Mouse (Mus musculus) midbrain, embryonic 10.5 days (tissue): ENCODE results near the gene Fam20a. TPM values are rescaled to one million over a fixed set of nuclear protein-coding genes. Genes with fewer than 3 reads are reported as not detected.

Experiments used
- DNase-seq: peaks from one replicate; pipeline ENCODE4 v3.0.0-alpha.2; 2017; ENCODE audit warnings: low spot score
- H3K27ac ChIP-seq: fragments of 300-500 bp; sonication (generic); replicated peaks from 2 replicates; pipeline ENCODE4 v1.5.1; 2016; ENCODE audit warnings: mild to moderate bottlenecking
- H3K27me3 ChIP-seq: fragments of 300-500 bp; sonication (generic); 2 replicates; pipeline ENCODE4 v1.6.1; 2016; ENCODE audit warnings: low read depth, mild to moderate bottlenecking; ENCODE audit not compliant: poor library complexity, severe bottlenecking
- H3K36me3 ChIP-seq: fragments of 300-500 bp; sonication (generic); 2 replicates; pipeline ENCODE4 v1.6.1; 2016; ENCODE audit warnings: mild to moderate bottlenecking, moderate library complexity
- H3K4me1 ChIP-seq: fragments of 300-500 bp; sonication (generic); 2 replicates; pipeline ENCODE4 v1.6.1; 2016
- H3K4me3 ChIP-seq: fragments of 300-500 bp; sonication (generic); 2 replicates; pipeline ENCODE4 v1.5.1; 2016; ENCODE audit warnings: mild to moderate bottlenecking, moderate library complexity
- H3K9me3 ChIP-seq: fragments of 300-500 bp; sonication (generic); replicated peaks from 2 replicates; pipeline ENCODE4 v1.6.1; 2016; ENCODE audit warnings: mild to moderate bottlenecking
- WGBS: fragments of 180-500 bp; shearing (Covaris S2); methylation state at CpG from one replicate; pipeline ENCODE4 v1.1.7; 2016; 5-methylcytosine and 5-hydroxymethylcytosine counted together
- polyA plus RNA-seq: library from polyadenylated mRNA; unstranded; fragments of >200 nt; fragmentation: Nextera tagmentation; extraction: Ambion mirVana; gene quantifications from 2 replicates; pipeline ENCODE4 v1.2.1, GENCODE M21; 2016

Gene Fam20a
- polyA plus RNA-seq, 1 experiment from 2014 or later: 1.4 TPM

GRCm38 (mm10) chr11:109708786-109709185, 13.3 kb downstream of the Fam20a start:
- no peak overlapping the region for H3K4me3 ChIP-seq
- no peaks in the 10 kb centered on the region for H3K4me1 ChIP-seq
- 91% methylated on average over 4 of the region's 4 CpGs for WGBS
- no peak overlapping the region for H3K27ac ChIP-seq
- no peak for DNase-seq
- no peaks in the 10 kb centered on the region for H3K9me3 ChIP-seq
- no peaks in the 10 kb centered on the region for H3K36me3 ChIP-seq
- H3K27me3 ChIP-seq: no peaks in the 10 kb centered on the region

GRCm38 (mm10) chr11:109707442-109707841, 14.6 kb downstream of the Fam20a start:
- H3K36me3 ChIP-seq: no peaks in the 10 kb centered on the region
- no peaks in the 10 kb centered on the region for H3K9me3 ChIP-seq
- DNase-seq: no peak
- H3K4me1 ChIP-seq: peaks cover 1% of the 10 kb centered on the region
- no peaks in the 10 kb centered on the region for H3K27me3 ChIP-seq
- no peak overlapping the region for H3K27ac ChIP-seq
- 72% methylated on average over 3 of the region's 3 CpGs for WGBS
- H3K4me3 ChIP-seq: no peak overlapping the region

GRCm38 (mm10) chr11:109706586-109706985, 15.5 kb downstream of the Fam20a start:
- Histone ChIP-seq H3K9me3 (no peaks in the 10 kb centered on the region), H3K27ac (no peak overlapping the region), H3K27me3 (no peaks in the 10 kb centered on the region), H3K4me1 (peaks cover 6% of the 10 kb centered on the region), H3K4me3 (no peak overlapping the region), H3K36me3 (no peaks in the 10 kb centered on the region)
- 87% methylated on average over 4 of the region's 4 CpGs for WGBS
- DNase-seq: no peak

DNA sequence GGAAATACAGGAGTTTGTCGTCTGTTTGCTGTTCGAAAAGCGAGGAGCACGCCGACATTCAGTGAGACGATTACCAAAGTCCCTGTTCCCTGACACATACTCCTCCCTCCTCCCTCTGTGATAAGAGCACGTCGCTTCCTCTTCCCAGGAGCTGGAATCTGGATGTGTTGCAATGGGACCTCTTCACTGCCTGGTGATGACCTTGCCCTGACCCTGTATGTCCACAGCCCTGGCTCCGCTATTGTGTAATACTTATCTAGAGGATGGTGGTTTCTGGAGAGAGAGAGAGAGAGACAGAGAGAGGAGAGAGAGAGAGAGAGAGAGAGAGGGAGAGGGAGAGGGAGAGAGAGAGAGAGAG, 16.0 kb downstream of the Fam20a start:
- Histone ChIP-seq H3K27ac (no peak overlapping the region), H3K4me3 (no peak overlapping the region), H3K9me3 (no peaks in the 10 kb centered on the region), H3K4me1 (peaks cover 6% of the 10 kb centered on the region), H3K36me3 (no peaks in the 10 kb centered on the region), H3K27me3 (no peaks in the 10 kb centered on the region)
- no peak for DNase-seq
- WGBS: 82% methylated on average over 9 of the region's 9 CpGs

DNA sequence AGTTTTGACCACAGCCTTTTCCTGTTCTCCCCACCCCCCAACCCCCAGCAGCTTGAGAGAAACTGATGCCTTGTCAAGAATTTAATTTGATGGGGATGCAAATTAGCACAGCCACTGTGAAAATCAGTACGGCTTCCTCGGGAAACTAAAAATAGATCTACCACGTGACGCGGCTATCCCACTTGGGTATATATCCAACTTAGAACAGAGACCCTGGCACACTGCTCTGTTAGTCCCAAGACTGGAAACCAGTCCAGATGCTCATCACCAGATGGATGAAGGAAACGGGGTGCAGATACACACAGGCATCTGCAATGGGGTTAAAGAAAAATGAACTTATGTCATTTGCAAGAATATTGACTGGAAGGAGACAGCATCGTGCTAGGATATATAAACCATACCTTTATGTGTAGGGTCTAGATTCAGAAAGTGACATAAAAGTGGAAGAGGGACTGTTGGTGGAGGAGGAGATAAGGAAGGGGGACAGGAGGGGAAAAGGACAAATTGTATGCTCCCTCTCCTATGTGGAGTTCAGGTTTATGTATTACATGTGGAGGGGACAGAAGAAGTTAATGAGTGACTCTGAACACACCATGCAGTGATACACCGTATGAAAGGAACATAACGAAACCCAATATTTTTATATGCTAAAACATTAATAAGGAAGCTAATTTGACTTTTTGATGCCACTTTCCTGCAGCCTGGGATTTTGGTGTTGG, 16.6 kb downstream of the Fam20a start:
- WGBS: 92% methylated on average over 9 of the region's 9 CpGs
- Histone ChIP-seq H3K27ac (no peak overlapping the region), H3K36me3 (no peaks in the 10 kb centered on the region), H3K4me1 (peaks cover 6% of the 10 kb centered on the region), H3K27me3 (no peaks in the 10 kb centered on the region), H3K4me3 (no peak overlapping the region), H3K9me3 (no peaks in the 10 kb centered on the region)
- no peak for DNase-seq

DNA sequence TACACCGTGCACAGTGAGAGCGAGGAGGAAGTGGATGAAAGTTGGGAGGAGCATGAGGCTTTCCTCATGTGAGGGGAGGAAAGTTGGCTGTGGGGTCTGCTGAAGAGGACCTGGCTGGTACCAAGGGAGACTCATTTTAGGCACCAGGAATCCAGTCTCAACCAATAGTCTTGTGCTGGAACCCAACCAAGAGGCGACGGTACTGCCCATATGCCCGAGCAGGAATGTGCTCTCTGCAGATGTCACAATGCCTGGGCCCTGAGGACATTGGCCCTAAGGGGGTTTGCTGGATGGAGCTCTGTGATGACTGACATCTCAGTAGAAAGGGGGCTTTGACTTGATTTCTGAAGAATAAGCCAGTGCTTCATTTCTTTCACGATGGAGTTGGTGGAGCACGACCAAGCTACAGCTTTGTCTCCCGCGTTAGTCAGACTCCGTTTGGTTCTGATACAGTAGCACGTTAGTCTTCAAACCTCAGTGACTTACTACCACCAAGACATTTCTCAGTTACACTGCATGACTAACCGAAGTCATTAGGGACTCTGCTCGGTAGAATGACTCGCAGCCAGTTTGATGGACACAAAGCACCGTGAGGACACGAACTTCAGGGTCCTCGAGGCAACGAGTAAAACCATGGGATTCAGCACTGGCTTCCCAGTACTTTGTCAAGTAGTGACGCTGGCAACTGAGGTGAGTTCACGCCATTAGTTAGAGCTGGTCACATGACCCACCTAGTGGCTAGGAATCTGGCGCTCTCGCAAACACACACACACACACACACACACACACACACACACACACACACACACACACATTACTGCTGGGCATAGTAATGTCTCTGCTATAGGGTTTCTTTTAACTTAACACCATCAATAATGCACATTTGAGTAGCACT, 17.5 kb downstream of the Fam20a start:
- Histone ChIP-seq H3K36me3 (no peaks in the 10 kb centered on the region), H3K27ac (no peak overlapping the region), H3K9me3 (no peaks in the 10 kb centered on the region), H3K4me1 (peaks cover 6% of the 10 kb centered on the region), H3K4me3 (no peak overlapping the region), H3K27me3 (no peaks in the 10 kb centered on the region)
- no peak for DNase-seq
- WGBS: 91% methylated on average over 22 of the region's 22 CpGs

DNA sequence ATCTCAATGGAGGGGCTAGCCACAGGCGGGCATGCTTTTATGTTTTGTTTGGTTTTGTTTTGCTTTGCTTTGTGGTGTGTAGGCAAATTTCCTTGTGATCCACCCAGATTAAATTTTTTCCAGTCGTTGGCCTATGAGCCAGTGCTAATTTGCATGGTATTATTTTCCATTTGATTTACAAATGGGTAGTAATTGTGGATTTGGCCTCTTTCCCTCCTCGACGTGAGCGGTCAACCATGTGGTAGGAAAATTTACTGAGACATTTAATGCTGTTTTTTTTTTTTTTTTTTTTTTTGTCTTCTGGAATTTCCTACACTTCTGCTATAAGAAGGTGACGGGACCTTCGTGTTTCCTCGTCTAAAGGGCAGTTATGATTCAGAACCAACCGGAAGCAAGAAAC, 18.2 kb downstream of the Fam20a start:
- Histone ChIP-seq H3K9me3 (no peaks in the 10 kb centered on the region), H3K4me1 (peaks cover 6% of the 10 kb centered on the region), H3K36me3 (no peaks in the 10 kb centered on the region), H3K27me3 (no peaks in the 10 kb centered on the region), H3K4me3 (no peak overlapping the region), H3K27ac (no peak overlapping the region)
- WGBS: 86% methylated on average over 9 of the region's 9 CpGs
- no peak for DNase-seq

DNA sequence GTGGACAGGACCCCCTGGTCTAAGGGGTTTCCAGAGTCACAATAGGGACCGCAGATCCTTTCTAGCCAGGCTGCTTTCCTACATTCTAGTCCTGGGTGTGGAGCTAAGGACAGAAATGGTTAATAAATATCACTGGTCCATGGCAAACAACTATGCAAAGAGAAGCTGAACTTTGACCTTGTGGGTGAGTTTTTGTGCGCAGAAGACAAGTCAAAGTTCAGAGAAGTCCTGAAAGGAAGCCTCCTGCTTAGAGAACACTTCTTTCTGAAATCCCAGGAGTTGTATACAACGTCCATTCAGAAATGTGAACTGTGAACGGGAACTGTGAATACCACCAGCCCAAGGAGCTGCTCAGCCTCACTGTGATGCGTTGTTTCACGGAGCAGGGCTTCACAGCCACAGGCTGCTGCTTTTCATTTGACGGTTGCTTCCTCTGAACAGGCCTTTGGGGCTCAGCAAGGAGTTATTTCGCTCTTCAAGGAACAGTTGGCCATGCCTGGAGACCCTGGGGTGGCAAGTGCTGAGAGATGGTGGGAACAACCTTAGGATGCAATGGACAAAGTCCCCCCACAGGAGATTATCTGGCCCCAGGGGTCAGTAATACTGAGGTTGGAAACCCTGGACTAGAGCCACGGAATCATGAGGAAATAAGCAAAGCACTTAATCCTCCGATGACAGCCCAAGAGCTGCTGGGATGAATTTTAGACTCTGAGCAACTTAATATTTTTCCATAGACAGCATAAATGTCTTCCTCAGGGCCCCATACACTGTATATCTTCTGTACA, 19.9 kb downstream of the Fam20a start:
- Histone ChIP-seq H3K27me3 (no peaks in the 10 kb centered on the region), H3K4me1 (peaks cover 6% of the 10 kb centered on the region), H3K4me3 (no peak overlapping the region), H3K27ac (no peak overlapping the region; the same call in 1 of the 2 replicates), H3K9me3 (no peaks in the 10 kb centered on the region), H3K36me3 (no peaks in the 10 kb centered on the region)
- WGBS: 57% methylated on average over 10 of the region's 10 CpGs
- no peak for DNase-seq

DNA sequence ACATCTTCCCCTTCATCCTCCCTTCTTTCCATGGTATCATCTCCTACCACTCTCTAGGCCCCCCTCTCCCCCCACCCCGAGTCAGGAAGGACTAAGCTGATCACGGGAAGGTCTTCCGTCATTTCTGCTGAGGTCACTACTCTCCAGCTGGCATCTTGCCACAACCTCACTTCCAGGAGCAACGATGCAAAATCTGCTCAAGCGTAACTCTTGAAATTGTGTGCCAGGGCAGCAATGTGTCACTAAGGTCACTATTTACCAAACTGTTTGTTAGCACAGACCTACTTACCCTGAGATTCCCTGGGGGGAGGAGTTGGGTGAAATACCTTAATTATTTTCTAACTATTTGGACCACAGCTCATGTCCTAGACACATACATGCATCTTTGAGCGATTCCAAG, 21.3 kb downstream of the Fam20a start:
- WGBS: 87% methylated on average over 6 of the region's 6 CpGs
- no peak for DNase-seq
- no peaks in the 10 kb centered on the region for H3K9me3 ChIP-seq

DNA sequence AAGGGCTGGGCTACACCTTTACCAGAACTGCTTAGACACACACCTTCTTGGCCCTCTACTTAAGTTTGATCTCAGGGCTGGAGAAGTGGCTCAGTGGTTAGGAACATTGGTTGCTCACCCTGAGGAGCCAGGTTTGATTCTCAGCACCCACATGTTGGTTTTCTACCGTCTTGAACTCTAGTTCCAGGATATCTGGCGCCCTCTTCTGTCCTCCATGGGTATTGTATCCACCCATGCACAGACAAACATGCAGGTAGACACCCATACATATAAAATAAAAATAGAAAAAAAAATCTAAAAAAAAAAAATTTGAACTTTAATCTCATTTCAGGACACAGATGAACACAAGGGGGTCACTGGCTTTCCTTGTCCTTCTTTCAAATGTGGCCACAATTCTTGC, 22.3 kb downstream of the Fam20a start:
- WGBS: 57% methylated on average over 2 of the region's 2 CpGs
- no peak overlapping the region for H3K27ac ChIP-seq

More for the DNA sequence above, 21.3 kb downstream of the Fam20a start:
- no peaks in the 10 kb centered on the region for H3K36me3 ChIP-seq
- no peak overlapping the region for H3K4me3 ChIP-seq
- no peaks in the 10 kb centered on the region for H3K27me3 ChIP-seq
- no peak overlapping the region for H3K27ac ChIP-seq
- H3K4me1 ChIP-seq: peaks cover 6% of the 10 kb centered on the region

GRCm38 (mm10) chr11:109698740-109699139, 23.3 kb downstream of the Fam20a start:
- H3K4me1 ChIP-seq: peaks cover 6% of the 10 kb centered on the region
- WGBS: 90% methylated on average over 10 of the region's 10 CpGs
- no peak overlapping the region for H3K27ac ChIP-seq
- H3K4me3 ChIP-seq: no peak overlapping the region
- H3K36me3 ChIP-seq: no peaks in the 10 kb centered on the region
- no peaks in the 10 kb centered on the region for H3K27me3 ChIP-seq
- no peaks in the 10 kb centered on the region for H3K9me3 ChIP-seq
- DNase-seq: no peak

More for the DNA sequence above, 22.3 kb downstream of the Fam20a start:
- Histone ChIP-seq H3K4me3 (no peak overlapping the region), H3K36me3 (no peaks in the 10 kb centered on the region), H3K4me1 (peaks cover 6% of the 10 kb centered on the region), H3K27me3 (no peaks in the 10 kb centered on the region), H3K9me3 (no peaks in the 10 kb centered on the region)
- DNase-seq: no peak

DNA sequence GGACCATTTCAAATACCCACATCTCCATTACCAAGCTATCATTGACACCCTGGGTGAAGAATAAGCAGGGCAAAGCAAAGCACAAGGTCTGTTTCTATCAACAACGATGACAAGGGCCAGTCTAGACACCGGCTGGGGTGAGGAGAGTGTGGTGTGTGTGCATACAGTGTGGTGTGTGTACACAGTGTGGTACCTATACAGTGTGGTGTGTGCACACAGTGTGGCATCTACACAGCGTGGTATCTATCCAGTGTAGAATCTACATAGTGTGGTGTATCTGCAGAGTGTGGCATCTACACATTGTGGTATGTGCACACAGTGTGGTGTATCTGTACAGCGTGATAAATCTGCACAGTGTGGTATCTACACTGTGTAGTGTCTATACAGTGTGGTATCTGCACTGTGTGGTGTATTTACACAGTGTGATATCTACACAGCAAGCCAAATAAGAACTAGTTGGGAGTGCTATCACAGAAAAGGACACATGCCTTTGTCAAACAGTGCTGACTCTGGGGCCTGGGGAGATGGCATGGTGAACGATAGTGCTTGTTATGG, 24.9 kb downstream of the Fam20a start:
- no peaks in the 10 kb centered on the region for H3K36me3 ChIP-seq
- no peaks in the 10 kb centered on the region for H3K9me3 ChIP-seq
- H3K4me3 ChIP-seq: no peak overlapping the region
- no peak overlapping the region for H3K27ac ChIP-seq
- no peak for DNase-seq
- H3K4me1 ChIP-seq: peaks cover 3% of the 10 kb centered on the region
- no peaks in the 10 kb centered on the region for H3K27me3 ChIP-seq
- 87% methylated on average over 5 of the region's 5 CpGs for WGBS
